Mouse (Mus musculus): ENCODE measurements around the gene Serpinb9.

- TF ChIP-seq POLR2A (IDR thresholded peaks at IDR 0.05; ENCODE audit: control insufficient read depth, extremely low read depth, insufficient read depth, low read length, poor library complexity) (no peak), CTCF (IDR thresholded peaks at IDR 0.05; ENCODE audit: borderline replicate concordance, control insufficient read depth, extremely low read depth, insufficient read depth, low read length, poor library complexity) (no peak)
Observed at GRCm38 (mm10) chr13:33012395-33012794, 9.3 kb downstream of the Serpinb9 start.
